Mouse (Mus musculus): Measurements from ENCODE around the gene Olfr1216. TPM values are rescaled to one million over a fixed set of nuclear protein-coding genes. Genes with fewer than 3 reads are reported as not detected.

Gene Olfr1216
- not detected for polyA plus RNA-seq (2017; shearing (Covaris generic))

GRCm38 (mm10) chr2:89018240-89018639 is at the start of gene Olfr1216:
TSS of gene Olfr1216 (minus strand) at chr2:89018340.

GRCm38 (mm10) chr2:89061087-89061486 is 42.9 kb upstream of the Olfr1216 start, which contains the start of gene Olfr1218:
TSS of gene Olfr1218 (minus strand) at chr2:89061187.

DNA sequence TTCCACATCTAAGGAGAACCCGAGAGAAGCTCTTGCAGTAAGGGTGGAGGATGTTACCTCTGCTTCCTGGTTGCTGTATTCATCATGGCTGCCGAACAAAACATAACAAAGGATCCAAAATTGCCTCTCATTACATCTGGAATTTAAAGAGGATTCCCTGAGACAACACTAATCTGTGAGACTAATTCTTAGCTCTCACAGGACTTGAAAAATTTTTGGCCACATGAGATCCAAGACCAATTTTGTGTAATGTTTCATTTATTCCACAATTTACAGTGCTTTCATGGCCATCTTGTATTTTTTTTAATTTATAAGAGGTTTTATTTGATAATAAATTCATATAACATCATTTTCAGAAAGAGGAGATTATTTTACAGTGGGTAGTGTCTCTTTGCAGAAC is 13.8 kb upstream of the Olfr1216 start, which contains the start of gene Olfr1217:
Gene Olfr1217 (minus strand): TSS at position 101 of the 400 bp plus-strand sequence.

DNA sequence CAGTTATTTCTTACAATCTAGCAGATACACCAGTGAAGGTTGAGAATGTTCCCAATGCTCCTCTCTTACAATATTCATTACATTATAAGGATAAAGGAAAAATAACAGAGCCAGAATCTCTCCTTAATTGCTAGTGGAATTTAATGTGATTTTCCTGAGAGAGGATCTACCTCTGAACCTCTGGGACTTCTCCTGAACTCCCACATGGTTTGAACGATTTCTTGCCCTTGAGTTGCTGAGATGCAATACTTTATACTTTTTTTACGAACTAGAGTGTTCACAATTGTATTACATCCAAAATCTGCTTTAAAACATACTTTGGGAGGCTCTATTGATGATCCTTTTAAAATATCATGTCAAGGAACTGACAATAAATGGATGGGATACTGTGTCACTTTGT is 11.3 kb downstream of the Olfr1216 start, which contains the start of gene Olfr1215:
Gene Olfr1215 (minus strand): TSS at position 101 of the 400 bp plus-strand sequence.

GRCm38 (mm10) chr2:88992553-88992952 is 25.6 kb downstream of the Olfr1216 start, which contains the start of gene Olfr1214:
TSS of gene Olfr1214 (minus strand) at chr2:88992653.

GRCm38 (mm10) chr2:88980181-88980580 is 38.0 kb downstream of the Olfr1216 start, which contains the start of gene Gm13762:
TSS of gene Gm13762 (minus strand) at chr2:88980281.

Other genes with a start within 250 kb of the Olfr1216 start
- gene Olfr1200, start 247.9 kb downstream of the Olfr1216 start, polyA plus RNA-seq (2017; shearing (Covaris generic)) = under 1 TPM in 1 of 2 experiments, not detected in 1; 0.09 TPM
- not detected for gene Olfr1201, start 225.3 kb downstream of the Olfr1216 start, polyA plus RNA-seq (2017; shearing (Covaris generic))
- not detected for gene Olfr1202, start 203.8 kb downstream of the Olfr1216 start, polyA plus RNA-seq (2017; shearing (Covaris generic))
- gene Olfr1205, start 188.6 kb downstream of the Olfr1216 start, polyA plus RNA-seq (2017; shearing (Covaris generic)) = under 1 TPM in 1 of 2 experiments, not detected in 1; 0.12 TPM
- gene Olfr1204, start 169.0 kb downstream of the Olfr1216 start, polyA plus RNA-seq (2017; shearing (Covaris generic)) = not detected
- gene Olfr1206, start 155.1 kb downstream of the Olfr1216 start, polyA plus RNA-seq (2017; shearing (Covaris generic)) = under 1 TPM in 1 of 2 experiments, not detected in 1; 0.50 TPM
- under 1 TPM in 1 of 2 experiments, not detected in 1; 0.28 TPM for gene Olfr1208, start 116.0 kb downstream of the Olfr1216 start, polyA plus RNA-seq (2017; shearing (Covaris generic))
- gene Olfr1209, start 103.2 kb downstream of the Olfr1216 start, polyA plus RNA-seq (2017; shearing (Covaris generic)) = under 1 TPM in 1 of 2 experiments, not detected in 1; 0.05 TPM
- not detected for gene Olfr1211, start 80.2 kb downstream of the Olfr1216 start, polyA plus RNA-seq (2017; shearing (Covaris generic))
- not detected for gene Olfr1212, start 64.4 kb downstream of the Olfr1216 start, polyA plus RNA-seq (2017; shearing (Covaris generic))
- gene Gm13762, start 38.1 kb downstream of the Olfr1216 start, polyA plus RNA-seq (2017; shearing (Covaris generic)) = not detected
- not detected for gene Olfr1214, start 25.7 kb downstream of the Olfr1216 start, polyA plus RNA-seq (2017; shearing (Covaris generic))
- gene Olfr1215, start 11.4 kb downstream of the Olfr1216 start, polyA plus RNA-seq (2017; shearing (Covaris generic)) = under 1 TPM in 1 of 2 experiments, not detected in 1; 0.23 TPM
- under 1 TPM in 1 of 2 experiments, not detected in 1; 0.19 TPM for gene Olfr1217, start 13.7 kb upstream of the Olfr1216 start, polyA plus RNA-seq (2017; shearing (Covaris generic))
- gene Olfr1218, start 42.8 kb upstream of the Olfr1216 start, polyA plus RNA-seq (2017; shearing (Covaris generic)) = not detected
- gene Olfr1219, start 65.2 kb upstream of the Olfr1216 start, polyA plus RNA-seq (2017; shearing (Covaris generic)) = not detected
- under 1 TPM in 1 of 2 experiments, not detected in 1; 0.17 TPM for gene Olfr1220, start 88.5 kb upstream of the Olfr1216 start, polyA plus RNA-seq (2017; shearing (Covaris generic))
- gene Olfr1221, start 98.9 kb upstream of the Olfr1216 start, polyA plus RNA-seq (2017; shearing (Covaris generic)) = not detected
- under 1 TPM in 1 of 2 experiments, not detected in 1; 0.07 TPM for gene Olfr1222, start 114.7 kb upstream of the Olfr1216 start, polyA plus RNA-seq (2017; shearing (Covaris generic))
- gene Olfr1223, start 133.2 kb upstream of the Olfr1216 start, polyA plus RNA-seq (2017; shearing (Covaris generic)) = under 1 TPM; 0.13 to 0.37 TPM
- under 1 TPM in 1 of 2 experiments, not detected in 1; 0.23 TPM for gene Olfr1224-ps1, start 145.8 kb upstream of the Olfr1216 start, polyA plus RNA-seq (2017; shearing (Covaris generic))
- not detected for gene Olfr1225, start 156.3 kb upstream of the Olfr1216 start, polyA plus RNA-seq (2017; shearing (Covaris generic))
- not detected for gene Olfr1226, start 181.7 kb upstream of the Olfr1216 start, polyA plus RNA-seq (2017; shearing (Covaris generic))
- under 1 TPM in 1 of 2 experiments, not detected in 1; 0.32 TPM for gene Olfr1228, start 235.7 kb upstream of the Olfr1216 start, polyA plus RNA-seq (2017; shearing (Covaris generic))

Measured in activated CD4-positive, CD25-positive, alpha-beta regulatory T cell (primary cell).